Mouse (Mus musculus) T-cell, adult 66 days (primary cell): ENCODE data around the gene Ska2. TPM values are rescaled to one million over a fixed set of nuclear protein-coding genes. Genes with fewer than 3 reads are reported as not detected.

Experiments
- total RNA-seq, 2 experiments: library from RNA; stranded (reverse); gene quantifications; 3 replicates in 1 of 2; 4 replicates in 1 of 2; pipeline ENCODE4 v1.2.4; 2023

Ska2 gene
- 10 to 100 TPM in 1 of 2 experiments, 1 to 10 TPM in 1; 7.0 to 12.7 TPM for total RNA-seq

DNA sequence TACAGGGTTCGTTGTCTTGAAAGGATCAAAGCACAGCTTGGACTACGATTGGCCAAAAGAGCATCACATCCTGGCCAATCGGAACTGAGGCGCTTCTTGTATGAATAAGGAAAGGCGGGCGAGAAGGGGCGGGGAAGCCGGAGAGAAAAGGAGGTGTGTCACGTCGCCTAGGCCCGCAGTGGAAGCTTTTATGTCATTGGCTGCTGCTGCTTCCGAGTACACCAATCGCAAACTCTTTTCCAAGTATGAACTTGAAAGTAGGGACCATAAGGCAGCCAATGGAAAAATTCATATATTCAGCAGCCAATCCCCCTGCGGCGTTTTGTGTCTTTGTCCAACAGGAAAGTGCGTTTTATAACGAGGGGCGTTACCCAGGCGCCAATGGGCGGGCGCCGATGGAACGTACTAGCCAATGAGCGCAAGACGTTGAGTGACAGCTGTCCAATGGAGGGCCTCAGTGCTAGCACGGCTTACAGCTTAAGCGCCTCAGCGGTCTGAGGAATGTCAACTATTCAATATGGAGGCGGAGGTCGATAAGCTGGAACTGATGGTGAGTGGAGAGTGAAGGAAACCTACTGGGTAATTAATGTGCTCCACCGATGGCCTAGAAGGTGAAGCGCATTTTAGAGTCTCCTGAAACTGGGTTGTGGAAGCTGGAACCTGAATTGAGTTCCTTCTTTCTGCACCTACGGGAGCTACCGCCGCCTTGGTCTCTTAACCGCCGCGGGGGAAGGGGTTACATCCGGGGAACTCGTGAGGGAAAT, at the start of gene Ska2:
Gene Ska2, plus strand, starts transcription at position 480 of the 764 bp plus-strand sequence.

DNA sequence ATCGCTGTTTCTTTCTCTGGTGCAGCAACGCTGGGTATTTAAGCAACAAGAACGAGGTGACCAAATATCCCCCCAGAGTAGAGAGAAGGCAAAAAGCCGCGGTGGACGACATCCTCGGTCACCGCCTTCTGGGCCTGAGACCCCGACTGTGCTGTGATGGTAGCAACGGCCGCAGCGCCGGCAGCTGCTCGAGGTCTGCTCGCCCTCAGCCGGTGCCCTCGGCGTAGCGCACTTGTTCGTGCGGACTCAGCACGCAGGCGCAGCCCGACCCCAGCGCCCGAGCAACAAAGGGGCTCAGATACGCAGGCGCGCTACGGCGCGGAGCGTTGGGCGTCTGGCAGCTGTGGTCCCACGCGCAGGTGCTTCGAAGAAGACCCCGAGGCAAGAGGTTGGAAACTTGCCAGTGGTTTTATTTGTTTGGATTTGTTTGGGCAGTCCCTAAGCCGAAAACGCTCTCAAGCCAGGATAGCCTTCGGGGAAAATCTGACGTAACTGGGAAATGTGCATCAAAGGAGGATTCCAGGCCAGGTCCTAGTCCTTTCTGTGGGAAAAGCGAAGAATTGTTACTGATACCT, 35.1 kb upstream of the Ska2 start, which contains the start of gene Gdpd1:
Gene Gdpd1, minus strand, starts transcription at position 197 of the 575 bp plus-strand sequence.

DNA sequence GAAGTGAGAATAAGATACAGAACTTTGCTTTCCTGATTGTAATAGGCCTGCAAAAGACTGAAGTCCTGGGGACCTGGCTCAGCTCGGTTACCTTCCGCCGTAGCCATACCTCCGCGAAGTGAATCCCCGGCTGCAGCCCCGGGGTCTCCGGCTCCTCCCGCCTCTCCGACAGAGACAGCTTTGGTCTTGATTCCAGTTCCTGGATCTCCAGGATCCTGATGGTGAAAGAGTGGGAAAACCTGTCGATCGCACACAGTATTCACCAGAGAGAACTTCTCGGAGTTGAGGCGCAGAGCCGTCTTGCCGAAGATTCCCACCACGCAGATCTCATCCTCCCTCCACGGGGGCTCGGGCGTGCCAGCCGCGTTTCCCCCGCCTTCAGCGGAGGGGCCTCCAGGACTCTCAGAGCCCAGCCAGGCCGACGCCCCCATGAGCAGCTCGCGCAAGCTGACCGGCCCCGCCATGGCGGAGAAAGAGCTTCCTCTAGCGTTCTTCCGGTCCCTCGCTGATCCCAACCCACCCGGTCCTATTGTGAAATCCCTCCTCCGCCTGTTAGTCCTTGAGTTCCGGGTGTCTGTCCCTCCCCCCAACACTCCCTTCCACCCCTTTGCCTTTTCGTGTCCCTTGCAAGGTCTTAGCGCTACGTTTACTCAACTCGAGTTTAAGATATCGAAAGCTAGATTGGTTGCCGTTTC, 22.6 kb upstream of the Ska2 start, which contains the start of gene Smg8:
Gene Smg8, minus strand, starts transcription at position 485 of the 695 bp plus-strand sequence.

DNA sequence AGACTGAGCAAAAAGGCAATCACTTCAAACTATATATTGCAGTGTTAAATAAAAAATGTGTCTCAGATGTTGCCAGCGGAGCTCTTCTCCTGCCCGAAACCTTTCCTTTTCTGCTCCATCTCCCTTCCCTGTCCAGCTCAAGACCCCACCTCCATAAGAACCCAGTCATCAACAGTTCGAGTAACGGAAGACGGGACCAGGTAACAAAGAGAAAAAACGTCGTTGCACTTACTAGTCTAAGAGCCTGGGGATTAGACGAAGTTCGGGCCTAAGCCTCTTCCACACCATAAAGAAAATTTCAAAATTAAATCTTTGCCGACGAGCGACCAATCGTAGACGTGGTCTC, 652 bp upstream of the Ska2 start, which contains the start of gene Prr11:
Gene Prr11, minus strand, starts transcription at position 300 of the 346 bp plus-strand sequence.

DNA sequence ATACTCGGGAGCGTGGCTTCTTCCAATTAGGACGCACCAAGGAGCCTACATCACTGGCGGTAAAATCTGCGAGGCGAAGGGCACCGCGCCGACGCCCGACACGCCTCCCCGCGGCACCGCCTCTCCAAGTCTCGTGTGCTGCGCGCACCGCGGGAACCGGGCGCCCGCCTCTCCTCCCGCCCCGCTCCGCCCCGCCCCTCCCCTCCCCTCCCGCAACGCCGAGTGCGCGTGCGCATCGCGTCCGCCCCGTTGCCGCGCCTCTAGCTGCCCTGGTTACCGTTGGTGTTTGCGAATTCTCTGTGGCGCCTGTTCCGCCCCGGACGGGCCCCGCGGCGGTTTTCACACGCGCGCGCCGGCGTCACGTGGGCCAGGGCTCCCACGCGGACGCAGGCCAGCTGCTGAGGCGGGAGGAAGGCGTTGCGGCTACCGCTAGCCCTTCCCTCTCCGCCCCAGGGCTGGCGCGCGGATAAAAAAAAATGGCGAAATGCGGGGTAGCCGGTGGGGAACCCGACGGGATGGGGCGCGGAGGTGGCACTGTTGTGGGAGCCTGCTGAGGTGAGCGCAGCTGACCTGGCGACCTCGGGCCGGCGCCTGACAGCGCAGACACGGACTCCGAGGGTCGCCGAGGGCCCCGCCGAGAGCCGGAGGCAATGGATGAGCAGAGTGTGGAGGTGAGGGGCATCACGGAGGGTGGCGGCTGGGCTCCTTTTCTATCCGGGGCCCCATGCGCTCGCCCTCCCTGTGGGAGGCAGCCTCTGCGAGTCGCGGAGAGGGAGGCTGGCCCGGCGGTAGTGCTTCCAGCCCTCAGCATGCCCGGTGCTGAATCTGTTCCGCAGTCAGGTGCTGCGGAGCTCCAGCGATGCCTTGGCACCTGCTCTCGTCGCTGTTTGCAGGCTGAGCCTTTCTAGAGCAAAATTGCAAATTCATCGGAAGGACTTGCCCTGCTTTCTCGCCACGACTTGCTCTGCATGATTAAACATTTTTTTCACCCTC, 18.1 kb downstream of the Ska2 start, which contains the start of gene Trim37:
Gene Trim37, plus strand, starts transcription at position 254 of the 993 bp plus-strand sequence.

Other genes starting within 250 kb of the Ska2 start
- 1 to 10 TPM; 2.7 to 2.9 TPM for gene Ypel2, start 115.5 kb upstream of the Ska2 start, total RNA-seq
- gene Gdpd1, start 35.2 kb upstream of the Ska2 start, total RNA-seq, result under 1 TPM; 0.52 to 0.56 TPM
- gene Smg8, start 22.5 kb upstream of the Ska2 start, total RNA-seq, result 10 to 100 TPM; 26.9 to 27.1 TPM
- 1 to 10 TPM; 1.2 to 1.5 TPM for gene Prr11, start 526 bp upstream of the Ska2 start, total RNA-seq
- 10 to 100 TPM; 12.1 to 15.8 TPM for gene Trim37, start 17.8 kb downstream of the Ska2 start, total RNA-seq
- under 1 TPM; 0.77 to 0.90 TPM for gene Ppm1e, start 249.8 kb downstream of the Ska2 start, total RNA-seq